Mouse (Mus musculus) kidney, postnatal 0 days (tissue): ENCODE results near the gene Wsb2. TPM values are rescaled to one million over a fixed set of nuclear protein-coding genes. Genes with fewer than 3 reads are reported as not detected.
"Not testable (repeated sequence)": the region's sequence is repeated elsewhere in the genome, so short reads cannot be mapped to it uniquely, and the experiment has no call there.

ENCODE experiments used
- ATAC-seq: fragments of 200-750 bp; cut with Nextera tagmentation; replicated peaks from 2 replicates; pipeline ENCODE4 v1.8.0; 2017; ENCODE audit warnings: low read depth, moderate number of reproducible peaks, moderate TSS enrichment, moderate library complexity; ENCODE audit not compliant: low FRiP score
- DNase-seq: peaks from one replicate; pipeline ENCODE4 v3.0.0-alpha.2; 2016; ENCODE audit warnings: low spot score
- H3K27ac ChIP-seq: fragments of 300-500 bp; sonication (generic); 2 replicates; pipeline ENCODE4 v1.5.1; 2014; ENCODE audit warnings: mild to moderate bottlenecking
- H3K27me3 ChIP-seq: fragments of 300-500 bp; sonication (generic); 2 replicates; pipeline ENCODE4 v1.6.1; 2014; ENCODE audit warnings: low read length, mixed read lengths; ENCODE audit not compliant: insufficient read depth
- H3K36me3 ChIP-seq: fragments of 300-500 bp; sonication (generic); 2 replicates; pipeline ENCODE4 v1.6.1; 2014; ENCODE audit warnings: low read length, mixed read lengths; ENCODE audit not compliant: insufficient read depth
- H3K4me1 ChIP-seq: fragments of 300-500 bp; sonication (generic); replicated peaks from 2 replicates; pipeline ENCODE4 v1.6.1; 2014; ENCODE audit warnings: antibody characterized with exemption, low read length, mixed read lengths; ENCODE audit not compliant: insufficient read depth
- H3K4me2 ChIP-seq: fragments of 300-500 bp; sonication (generic); 2 replicates; pipeline ENCODE4 v1.6.1; 2014; ENCODE audit warnings: mild to moderate bottlenecking, low read length, moderate library complexity, mixed read lengths
- H3K4me3 ChIP-seq: fragments of 300-500 bp; sonication (generic); replicated peaks from 2 replicates; pipeline ENCODE4 v1.5.1; 2014; ENCODE audit warnings: low read depth, low read length
- H3K9ac ChIP-seq: fragments of 300-500 bp; sonication (generic); 2 replicates; pipeline ENCODE4 v1.6.1; 2014; ENCODE audit warnings: low read depth, low read length
- H3K9me3 ChIP-seq: fragments of 300-500 bp; sonication (generic); replicated peaks from 2 replicates; pipeline ENCODE4 v1.6.1; 2016; ENCODE audit warnings: low read length, inconsistent platforms, mixed read lengths
- CTCF ChIP-seq: IDR thresholded peaks from 2 replicates; pipeline ENCODE4 v1.5.1; 2016; ENCODE audit warnings: antibody characterized with exemption, low read depth, mild to moderate bottlenecking, moderate library complexity
- WGBS: fragments of 180-500 bp; shearing (Covaris S2); extraction: QIAGEN DNeasy Blood & Tissue Kit; methylation state at CpG from one replicate; pipeline ENCODE4 v1.1.7; 2014; 5-methylcytosine and 5-hydroxymethylcytosine counted together
- polyA plus RNA-seq: library from polyadenylated mRNA; unstranded; fragments of >200 nt; fragmentation: Nextera tagmentation; extraction: Ambion mirVana; gene quantifications from 2 replicates; pipeline ENCODE4 v1.2.1, GENCODE M21; 2015

The Wsb2 gene
- polyA plus RNA-seq, 1 experiment from 2014 or later: 89.3 TPM

DNA sequence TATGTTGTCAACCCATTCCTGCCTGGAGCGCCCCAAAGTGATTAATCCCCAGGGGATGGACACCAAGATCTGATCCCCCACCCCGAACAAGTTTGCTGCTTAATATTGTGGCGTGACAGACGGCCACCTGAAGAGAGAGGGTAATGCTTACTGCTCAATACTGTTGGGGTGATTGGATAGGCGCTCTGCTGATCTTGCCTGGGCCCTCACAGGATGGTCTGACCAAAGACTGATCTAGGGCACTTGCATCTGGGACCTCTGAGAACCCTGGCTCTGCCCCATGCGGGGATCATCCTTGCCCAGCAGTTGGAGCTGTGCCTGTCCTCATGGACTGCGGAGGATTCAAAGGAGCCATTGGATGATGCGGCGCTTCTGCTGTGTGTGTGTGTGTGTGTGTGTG is 33.4 kb upstream of the Wsb2 start:
- no peak for TF ChIP-seq CTCF
- 89% methylated on average over 9 of the region's 9 CpGs for WGBS
- H3K27ac ChIP-seq: no peak overlapping the region

DNA sequence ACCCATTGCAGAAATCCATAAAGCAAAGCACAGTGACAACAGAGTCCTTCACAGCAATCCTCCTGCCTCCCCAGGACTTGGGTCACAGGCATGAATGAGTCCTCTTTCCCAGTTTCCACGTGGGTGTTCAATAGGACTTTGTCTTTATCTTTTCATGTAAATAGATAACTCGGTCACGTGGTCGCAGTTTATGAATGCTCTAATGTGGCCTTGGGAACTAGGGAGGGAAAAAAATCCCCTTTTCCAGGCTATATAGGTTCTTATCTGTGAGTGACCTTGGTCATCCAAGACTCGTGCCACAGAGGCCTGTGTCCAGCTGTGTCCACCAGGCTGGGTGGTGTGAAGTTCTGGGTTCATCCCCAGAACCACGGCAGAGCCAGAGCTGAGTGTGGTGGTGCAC is 30.7 kb upstream of the Wsb2 start:
- 0 out of 2 replicates have a peak, but pooled peaks cover 2% of the 10 kb centered on the region for H3K36me3 ChIP-seq
- 77% methylated on average over 6 of the region's 6 CpGs for WGBS
- no peak for ATAC-seq
- H3K9ac ChIP-seq: no peak overlapping the region
- DNase-seq: no peak
- H3K4me1 ChIP-seq: no peaks in the 10 kb centered on the region
- no peaks in the 10 kb centered on the region for H3K9me3 ChIP-seq
- H3K27ac ChIP-seq: no peak overlapping the region
- no peak overlapping the region for H3K4me3 ChIP-seq
- no peak for TF ChIP-seq CTCF
- H3K27me3 ChIP-seq: no peaks in the 10 kb centered on the region
- H3K4me2 ChIP-seq: no peak overlapping the region

More for the DNA sequence above, 33.4 kb upstream of the Wsb2 start:
- DNase-seq (no peak), ATAC-seq (no peak)
- Histone ChIP-seq H3K4me1 (no peaks in the 10 kb centered on the region; the same call in 1 of the 2 replicates), H3K27me3 (no peaks in the 10 kb centered on the region), H3K4me3 (no peak overlapping the region), H3K4me2 (no peak overlapping the region), H3K9ac (no peak overlapping the region), H3K9me3 (no peaks in the 10 kb centered on the region), H3K36me3 (0 out of 2 replicates have a peak, but pooled peaks cover 2% of the 10 kb centered on the region)

- no peaks in the 10 kb centered on the region for H3K9me3 ChIP-seq
- H3K4me3 ChIP-seq: no peak overlapping the region
- no peak for TF ChIP-seq CTCF
- H3K36me3 ChIP-seq: 0 out of 2 replicates have a peak, but pooled peaks cover 8% of the 10 kb centered on the region
- H3K4me2 ChIP-seq: no peak overlapping the region
- no peak overlapping the region for H3K27ac ChIP-seq
- H3K27me3 ChIP-seq: no peaks in the 10 kb centered on the region
- no peak for DNase-seq
- no peaks in the 10 kb centered on the region for H3K4me1 ChIP-seq
- 68% methylated on average over 7 of the region's 7 CpGs for WGBS
- no peak overlapping the region for H3K9ac ChIP-seq
- ATAC-seq: 0 out of 2 replicates have a peak, but pooled peaks have one; percentile 56
These were observed 26.6 kb upstream of the Wsb2 start for GRCm38 (mm10) chr5:117330457-117330856.

DNA sequence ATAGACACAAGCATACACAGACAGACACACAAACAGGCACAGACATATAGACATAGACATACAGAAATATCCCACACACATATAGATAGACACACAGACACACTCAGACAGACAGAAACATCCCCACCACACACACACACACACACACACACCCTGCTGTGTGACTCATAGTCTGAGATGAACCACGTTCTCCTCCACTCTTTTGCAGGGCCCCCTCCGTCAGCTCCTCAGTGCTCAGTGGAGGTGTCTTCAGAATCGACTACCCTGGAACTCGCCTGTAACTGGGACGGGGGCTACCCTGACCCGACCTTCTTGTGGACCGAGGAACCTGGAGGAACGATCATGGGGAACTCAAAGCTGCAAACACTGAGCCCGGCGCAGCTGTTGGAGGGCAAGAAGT is 19.1 kb upstream of the Wsb2 start:
- no peak for DNase-seq
- no peak for ATAC-seq
- Histone ChIP-seq H3K36me3 (peaks cover 11% of the 10 kb centered on the region; the same call in 1 of the 2 replicates), H3K9ac (no peak overlapping the region), H3K27me3 (no peaks in the 10 kb centered on the region), H3K4me3 (no peak overlapping the region), H3K27ac (no peak overlapping the region), H3K4me1 (no peaks in the 10 kb centered on the region), H3K4me2 (no peak overlapping the region), H3K9me3 (no peaks in the 10 kb centered on the region)
- WGBS: 83% methylated on average over 10 of the region's 10 CpGs
- TF ChIP-seq CTCF: no peak

DNA sequence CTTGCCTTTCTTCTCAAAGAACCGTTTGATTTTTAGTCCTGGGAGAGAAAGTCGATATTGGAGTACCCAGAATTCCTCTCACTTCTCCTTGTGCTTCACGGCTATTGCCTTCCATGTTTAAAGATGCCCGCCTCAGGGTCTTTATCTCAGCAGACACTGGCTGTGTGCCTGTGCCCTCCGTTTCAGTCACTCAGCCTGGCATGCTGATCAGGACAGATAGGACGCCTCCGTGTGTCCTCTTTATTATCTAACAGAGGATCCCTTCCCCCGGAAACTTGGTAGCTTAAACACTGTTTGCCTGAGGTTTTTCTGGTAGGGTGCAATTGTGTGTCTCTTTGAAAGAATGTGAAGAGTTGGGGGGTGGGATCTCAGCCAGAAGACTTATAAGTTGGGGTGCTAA is 18.6 kb upstream of the Wsb2 start:
- ATAC-seq (no peak), DNase-seq (no peak)
- Histone ChIP-seq H3K4me2 (no peak overlapping the region), H3K27me3 (no peaks in the 10 kb centered on the region), H3K27ac (no peak overlapping the region), H3K9ac (no peak overlapping the region), H3K36me3 (peaks cover 12% of the 10 kb centered on the region; the same call in 1 of the 2 replicates), H3K4me1 (no peaks in the 10 kb centered on the region), H3K4me3 (no peak overlapping the region), H3K9me3 (no peaks in the 10 kb centered on the region)
- no peak for TF ChIP-seq CTCF
- WGBS: 84% methylated on average over 8 of the region's 8 CpGs

DNA sequence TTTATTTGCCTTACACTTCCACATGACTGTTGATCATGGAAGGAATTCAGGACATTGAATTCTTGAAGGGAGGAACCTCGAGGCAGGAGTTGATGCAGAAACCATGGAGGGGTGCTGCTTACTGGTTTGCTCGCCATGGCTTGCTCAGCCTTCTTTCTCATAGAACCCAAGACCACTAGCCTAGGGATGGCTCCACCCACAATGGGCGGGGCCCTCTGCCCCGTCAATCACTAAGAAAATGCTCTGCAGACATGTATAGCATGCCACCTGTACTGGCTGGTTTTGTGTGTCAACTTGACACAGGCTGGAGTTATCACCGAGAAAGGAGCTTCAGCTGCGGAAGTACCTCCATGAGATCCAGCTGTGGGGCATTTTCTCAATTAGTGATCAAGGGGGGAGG is 17.0 kb upstream of the Wsb2 start:
- no peak overlapping the region for H3K27ac ChIP-seq
- peaks cover 8% of the 10 kb centered on the region; the same call in 1 of the 2 replicates for H3K36me3 ChIP-seq
- no peak for TF ChIP-seq CTCF

GRCm38 (mm10) chr5:117341896-117342295 is 15.2 kb upstream of the Wsb2 start:
- H3K27me3 ChIP-seq: no peaks in the 10 kb centered on the region
- no peaks in the 10 kb centered on the region for H3K4me1 ChIP-seq
- H3K36me3 ChIP-seq: peaks cover 8% of the 10 kb centered on the region; the same call in 1 of the 2 replicates
- no peak for TF ChIP-seq CTCF
- no peak overlapping the region for H3K27ac ChIP-seq
- WGBS: 51% methylated on average over 6 of the region's 6 CpGs
- no peak for ATAC-seq
- H3K9ac ChIP-seq: no peak overlapping the region
- DNase-seq: no peak
- H3K4me3 ChIP-seq: no peak overlapping the region
- no peak overlapping the region for H3K4me2 ChIP-seq
- H3K9me3 ChIP-seq: no peaks in the 10 kb centered on the region

More for the DNA sequence above, 17.0 kb upstream of the Wsb2 start:
- no peaks in the 10 kb centered on the region for H3K27me3 ChIP-seq
- H3K9ac ChIP-seq: no peak overlapping the region
- H3K9me3 ChIP-seq: no peaks in the 10 kb centered on the region
- no peaks in the 10 kb centered on the region for H3K4me1 ChIP-seq
- 90% methylated on average over 6 of the region's 6 CpGs for WGBS
- DNase-seq: no peak
- ATAC-seq: no peak
- no peak overlapping the region for H3K4me2 ChIP-seq
- H3K4me3 ChIP-seq: no peak overlapping the region

GRCm38 (mm10) chr5:117344496-117344895 is 12.6 kb upstream of the Wsb2 start:
- not testable (repeated sequence) for H3K4me1 ChIP-seq, H3K9me3 ChIP-seq, H3K9ac ChIP-seq, DNase-seq, H3K27ac ChIP-seq, H3K27me3 ChIP-seq, H3K4me2 ChIP-seq, H3K4me3 ChIP-seq, H3K36me3 ChIP-seq, ATAC-seq
- 88% methylated on average over 5 of the region's 5 CpGs for WGBS
